Mouse (Mus musculus) NIH3T3 (cell line): ENCODE measurements at regions not wholly inside any gene's neighbourhood (a gene's known extent, or its start where the extent isn't known, plus 50 kb on each side); places are given as distances from the start of the nearest gene placed in this dataset.

Experiments
- DNase-seq: peaks from one replicate; pipeline ENCODE4 v3.0.0-alpha.2; 2012; ENCODE audit warnings: low read depth

DNA sequence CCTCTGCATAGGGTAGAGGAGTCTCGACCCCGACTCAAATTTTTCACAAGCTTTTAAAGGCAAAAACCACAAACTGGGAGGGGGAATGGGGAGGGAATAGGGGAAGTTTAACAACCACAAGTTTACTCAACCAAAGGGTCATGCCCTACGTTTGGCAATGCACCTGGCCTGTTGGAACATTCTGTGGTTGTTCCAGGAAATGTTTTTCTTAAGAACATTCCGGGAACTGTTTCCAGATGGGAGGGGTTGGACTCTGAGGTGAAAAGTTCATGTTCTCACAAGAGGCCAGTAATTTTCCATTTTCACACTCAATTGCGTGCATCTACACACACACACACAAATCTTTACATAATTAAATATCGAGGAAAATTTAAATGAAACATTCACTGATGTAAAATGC, 281.5 kb downstream of the 5730507C01Rik start:
- peak; percentile 35 for DNase-seq
